ENCODE assay signal across 22 mouse cellular contexts in the genomic region with DNA sequence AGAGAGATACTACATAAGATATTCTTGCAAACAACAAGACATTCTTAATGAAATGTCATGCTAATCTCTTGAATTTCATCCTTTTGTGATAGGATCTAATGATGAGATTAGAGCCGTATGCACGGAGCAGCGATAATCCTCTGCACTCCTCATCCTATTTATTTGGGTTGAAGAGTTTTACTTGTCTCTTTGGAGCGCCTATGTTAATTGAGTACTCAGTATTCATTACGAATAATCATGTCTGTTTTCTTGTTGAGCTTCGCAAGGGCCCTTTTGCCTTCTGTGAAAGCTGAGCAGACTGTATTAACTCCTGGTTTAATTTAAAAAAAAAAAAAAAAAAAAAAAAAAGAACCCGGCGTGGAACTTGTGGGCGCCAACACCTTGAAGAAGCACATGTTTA.
DNase-seq lines count a peak whose midpoint lies in the region; ATAC-seq and TF ChIP-seq lines count a peak whose summit lies in the region.
"Had no signal": no experiment of that assay in that cellular context is flagged by ENCODE, and none has a peak within 500 bp of the region (broad histone marks: within the 10 kb centered on the region; RNA-seq: fewer than 3 reads in every experiment).

No protein-coding gene starts in this region.

- H3K36me3 ChIP-seq in midbrain, embryonic 11.5 days (ENCODE audit: control insufficient read depth, insufficient read depth, low read length) = no peaks in the 10 kb centered on the region
- no peaks in the 10 kb centered on the region for H3K36me3 ChIP-seq in midbrain, embryonic 10.5 days
- no peaks in the 10 kb centered on the region for H3K36me3 ChIP-seq in forebrain, embryonic 16.5 days (ENCODE audit: control insufficient read depth, insufficient read depth)
- no peaks in the 10 kb centered on the region for H3K36me3 ChIP-seq in hindbrain, postnatal 0 days (ENCODE audit: insufficient read depth, low read length)
- H3K36me3 ChIP-seq in neural tube, embryonic 15.5 days = no peaks in the 10 kb centered on the region
- H3K36me3 ChIP-seq: heart, embryonic 15.5 days; kidney, embryonic 15.5 days; limb, embryonic 13.5 days; liver, embryonic 13.5 days; lung, embryonic 15.5 days; neural tube, embryonic 12.5 days had no signal

- no peaks in the 10 kb centered on the region; the same call in 1 of the 2 replicates for H3K9me3 ChIP-seq in midbrain, embryonic 11.5 days (ENCODE audit: control insufficient read depth, low read length)
- no peaks in the 10 kb centered on the region for H3K9me3 ChIP-seq in midbrain, embryonic 10.5 days (replicated peaks)
- peaks cover 6% of the 10 kb centered on the region; the same call in 1 of the 2 replicates for H3K9me3 ChIP-seq in forebrain, embryonic 16.5 days (ENCODE audit: control insufficient read depth, low read length)
- no peaks in the 10 kb centered on the region for H3K9me3 ChIP-seq in hindbrain, postnatal 0 days (ENCODE audit: low read length)
- H3K9me3 ChIP-seq in neural tube, embryonic 15.5 days (replicated peaks) = no peaks in the 10 kb centered on the region
- H3K9me3 ChIP-seq: heart, embryonic 15.5 days; kidney, embryonic 15.5 days; limb, embryonic 13.5 days; liver, embryonic 13.5 days; lung, embryonic 15.5 days; neural tube, embryonic 12.5 days had no signal

- H3K9ac ChIP-seq in midbrain, embryonic 11.5 days (ENCODE audit: low read length) = no peak overlapping the region
- no peak overlapping the region for H3K9ac ChIP-seq in forebrain, embryonic 16.5 days (replicated peaks; ENCODE audit: low read depth, low read length)
- H3K9ac ChIP-seq in hindbrain, postnatal 0 days (replicated peaks; ENCODE audit: low read length) = no peak overlapping the region
- no peak overlapping the region for H3K9ac ChIP-seq in neural tube, embryonic 15.5 days (replicated peaks)
- H3K9ac ChIP-seq: heart, embryonic 15.5 days; kidney, embryonic 15.5 days; limb, embryonic 13.5 days; liver, embryonic 13.5 days; lung, embryonic 15.5 days; neural tube, embryonic 12.5 days had no signal

- no peak overlapping the region for H3K27ac ChIP-seq in midbrain, embryonic 11.5 days (ENCODE audit: low read depth, low read length)
- no peak overlapping the region for H3K27ac ChIP-seq in midbrain, embryonic 10.5 days (replicated peaks)
- H3K27ac ChIP-seq in forebrain, embryonic 16.5 days (ENCODE audit: low read length) = no peak overlapping the region
- peak overlapping the region; percentile 11; the same call in 1 of the 2 replicates for H3K27ac ChIP-seq in hindbrain, postnatal 0 days
- H3K27ac ChIP-seq in neural tube, embryonic 15.5 days (replicated peaks) = no peak overlapping the region
- H3K27ac ChIP-seq: heart, adult 2 months; heart, embryonic 15.5 days; kidney, embryonic 15.5 days; limb, embryonic 13.5 days; liver, embryonic 13.5 days; lung, embryonic 15.5 days; macrophage; neural tube, embryonic 12.5 days had no signal

- whole genome bisulfite sequencing in midbrain, embryonic 11.5 days = 29% methylated on average over 9 of the region's 9 CpGs
- WGBS in midbrain, embryonic 10.5 days = 34% methylated on average over 9 of the region's 9 CpGs
- WGBS in forebrain, embryonic 16.5 days = 6% methylated on average over 9 of the region's 9 CpGs
- WGBS in hindbrain, postnatal 0 days = 41% methylated on average over 9 of the region's 9 CpGs
- WGBS in neural tube, embryonic 15.5 days = 36% methylated on average over 9 of the region's 9 CpGs

- no peak overlapping the region for H3K4me2 ChIP-seq in midbrain, embryonic 11.5 days
- H3K4me2 ChIP-seq in forebrain, embryonic 16.5 days (ENCODE audit: low read length) = peak overlapping the region; percentile 35
- H3K4me2 ChIP-seq in hindbrain, postnatal 0 days (ENCODE audit: low read depth, low read length) = no peak overlapping the region
- H3K4me2 ChIP-seq in neural tube, embryonic 15.5 days = 0 out of 2 replicates have a peak overlapping the region, but pooled peaks have one; percentile 2
- H3K4me2 ChIP-seq: heart, embryonic 15.5 days; kidney, embryonic 15.5 days; limb, embryonic 13.5 days; liver, embryonic 13.5 days; lung, embryonic 15.5 days; neural tube, embryonic 12.5 days had no signal

- peak; percentile 81; the same call in 1 of the 2 replicates for ATAC-seq in midbrain, embryonic 11.5 days (ENCODE audit: low FRiP score)
- peak; percentile 63 for ATAC-seq in forebrain, embryonic 16.5 days
- 0 out of 2 replicates have a peak, but pooled peaks have one; percentile 58 for ATAC-seq in hindbrain, postnatal 0 days
- peak; percentile 78; the same call in 1 of the 2 replicates for ATAC-seq in neural tube, embryonic 15.5 days (ENCODE audit: low FRiP score)
- ATAC-seq in activated CD4-positive, CD25-positive, alpha-beta regulatory T cell, adult 4 months = no peak
- ATAC-seq: intestine, postnatal 0 days had no signal

- no peak overlapping the region for H3K4me3 ChIP-seq in midbrain, embryonic 11.5 days (ENCODE audit: low read depth, low read length)
- H3K4me3 ChIP-seq in midbrain, embryonic 10.5 days = no peak overlapping the region
- H3K4me3 ChIP-seq in forebrain, embryonic 16.5 days (replicated peaks; ENCODE audit: low read length) = no peak overlapping the region
- H3K4me3 ChIP-seq in hindbrain, postnatal 0 days (ENCODE audit: low read length) = no peak overlapping the region
- H3K4me3 ChIP-seq in neural tube, embryonic 15.5 days (replicated peaks) = no peak overlapping the region
- H3K4me3 ChIP-seq: heart, adult 2 months; heart, embryonic 15.5 days; kidney, embryonic 15.5 days; limb, embryonic 13.5 days; liver, embryonic 13.5 days; lung, embryonic 15.5 days; neural tube, embryonic 12.5 days had no signal

- peaks cover 3% of the 10 kb centered on the region; the same call in 1 of the 2 replicates for H3K4me1 ChIP-seq in midbrain, embryonic 11.5 days (ENCODE audit: control insufficient read depth, insufficient read depth, low read length)
- peaks cover 18% of the 10 kb centered on the region for H3K4me1 ChIP-seq in midbrain, embryonic 10.5 days
- H3K4me1 ChIP-seq in forebrain, embryonic 16.5 days (replicated peaks; ENCODE audit: control insufficient read depth, insufficient read depth, low read length) = peaks cover 10% of the 10 kb centered on the region
- H3K4me1 ChIP-seq in hindbrain, postnatal 0 days (ENCODE audit: insufficient read depth, low read length) = peaks cover 4% of the 10 kb centered on the region; the same call in 1 of the 2 replicates
- peaks cover 7% of the 10 kb centered on the region for H3K4me1 ChIP-seq in neural tube, embryonic 15.5 days
- H3K4me1 ChIP-seq: heart, embryonic 15.5 days; kidney, embryonic 15.5 days; limb, embryonic 13.5 days; liver, embryonic 13.5 days; lung, embryonic 15.5 days; neural tube, embryonic 12.5 days had no signal

- no peaks in the 10 kb centered on the region for H3K27me3 ChIP-seq in midbrain, embryonic 11.5 days (ENCODE audit: control insufficient read depth, insufficient read depth, low read length)
- H3K27me3 ChIP-seq in midbrain, embryonic 10.5 days (ENCODE audit: low read depth, poor library complexity, severe bottlenecking) = 0 out of 2 replicates have a peak, but pooled peaks cover 7% of the 10 kb centered on the region
- H3K27me3 ChIP-seq in forebrain, embryonic 16.5 days (replicated peaks; ENCODE audit: control insufficient read depth, insufficient read depth, low read length) = no peaks in the 10 kb centered on the region
- no peaks in the 10 kb centered on the region for H3K27me3 ChIP-seq in hindbrain, postnatal 0 days (ENCODE audit: insufficient read depth, low read length)
- H3K27me3 ChIP-seq in neural tube, embryonic 15.5 days (replicated peaks) = no peaks in the 10 kb centered on the region
- H3K27me3 ChIP-seq: heart, embryonic 15.5 days; kidney, embryonic 15.5 days; limb, embryonic 13.5 days; liver, embryonic 13.5 days; lung, embryonic 15.5 days; neural tube, embryonic 12.5 days had no signal

- no peak for TF ChIP-seq CTCF in hindbrain, postnatal 0 days (IDR thresholded peaks at IDR 0.05; ENCODE audit: low read depth)

- DNase-seq in midbrain, embryonic 11.5 days (ENCODE audit: low spot score, missing footprints) = no peak
- no peak for DNase-seq in midbrain, embryonic 10.5 days (ENCODE audit: low spot score)
- DNase-seq in hindbrain, postnatal 0 days (ENCODE audit: low spot score) = no peak
- no peak for DNase-seq in gastrocnemius, adult 8-10 months (ENCODE audit: low spot score in 2 of 2)
- DNase-seq: cerebellum, adult 8-10 months; gastrocnemius, postnatal 14 days; heart, adult 2 months; kidney, postnatal 4 days; liver, embryonic 13.5 days; right cerebral cortex, postnatal 14 days; spleen, adult 18-20 months; thymus, adult 18-20 months had no signal

Comparison
In these comparisons a context has a peak if more than half of its experiments do, and no peak if none do; other contexts are left out.
1. H3K4me2 ChIP-seq: peak in forebrain, embryonic 16.5 days (single experiment) and neural tube, embryonic 15.5 days (single experiment); none in midbrain, embryonic 11.5 days (single experiment) and hindbrain, postnatal 0 days (single experiment).